Mouse (Mus musculus): Measurements from ENCODE around the gene Sf3b6. TPM values are rescaled to one million over a fixed set of nuclear protein-coding genes. Genes with fewer than 3 reads are reported as not detected.
"Not testable (repeated sequence)": the region's sequence is repeated elsewhere in the genome, so short reads cannot be mapped to it uniquely, and the experiment has no call there.

Gene Sf3b6
- polyA plus RNA-seq, 1 experiment, result not detected

- TF ChIP-seq CTCF (IDR thresholded peaks at IDR 0.05; ENCODE audit: insufficient read depth, low read depth, low read length) (no peak), POLR2A (IDR thresholded peaks at IDR 0.05; ENCODE audit: insufficient read depth, low read depth, low read length) (no peak)
- Histone ChIP-seq H3K27ac (ENCODE audit: insufficient read depth, low read depth, low read length) (no peak overlapping the region), H3K4me3 (ENCODE audit: insufficient read depth, low read depth, low read length) (no peak overlapping the region), H3K4me1 (ENCODE audit: control insufficient read depth, insufficient read depth, low read length) (no peaks in the 10 kb centered on the region)
- 59% methylated on average over 5 of the region's 5 CpGs for WGBS
Measured at GRCm38 (mm10) chr12:4783598-4783997, 33.7 kb upstream of the Sf3b6 start.

GRCm38 (mm10) chr12:4784466-4784865 lies 32.9 kb upstream of the Sf3b6 start:
- no peak for TF ChIP-seq CTCF (IDR thresholded peaks at IDR 0.05; ENCODE audit: insufficient read depth, low read depth, low read length)
- no peak for TF ChIP-seq POLR2A (IDR thresholded peaks at IDR 0.05; ENCODE audit: insufficient read depth, low read depth, low read length)
- no peaks in the 10 kb centered on the region for H3K4me1 ChIP-seq (ENCODE audit: control insufficient read depth, insufficient read depth, low read length)
- H3K27ac ChIP-seq (ENCODE audit: insufficient read depth, low read depth, low read length), result no peak overlapping the region
- WGBS, result 76% methylated on average over 2 of the region's 2 CpGs
- H3K4me3 ChIP-seq (ENCODE audit: insufficient read depth, low read depth, low read length), result no peak overlapping the region

- H3K27ac ChIP-seq (ENCODE audit: insufficient read depth, low read depth, low read length); H3K4me3 ChIP-seq (ENCODE audit: insufficient read depth, low read depth, low read length); H3K4me1 ChIP-seq (ENCODE audit: control insufficient read depth, insufficient read depth, low read length): not testable (repeated sequence)
- 95% methylated on average over 25 of the region's 25 CpGs for WGBS
Measured at GRCm38 (mm10) chr12:4788128-4788527, 29.2 kb upstream of the Sf3b6 start.

GRCm38 (mm10) chr12:4793718-4794117 lies 23.6 kb upstream of the Sf3b6 start:
- H3K4me3 ChIP-seq (ENCODE audit: insufficient read depth, low read depth, low read length), result no peak overlapping the region
- H3K4me1 ChIP-seq (ENCODE audit: control insufficient read depth, insufficient read depth, low read length), result no peaks in the 10 kb centered on the region
- TF ChIP-seq POLR2A (IDR thresholded peaks at IDR 0.05; ENCODE audit: insufficient read depth, low read depth, low read length) (no peak), CTCF (IDR thresholded peaks at IDR 0.05; ENCODE audit: insufficient read depth, low read depth, low read length) (no peak)
- WGBS, result 84% methylated on average over 1 of the region's 1 CpGs
- H3K27ac ChIP-seq (ENCODE audit: insufficient read depth, low read depth, low read length), result no peak overlapping the region

- not testable (repeated sequence) for H3K4me1 ChIP-seq (ENCODE audit: control insufficient read depth, insufficient read depth, low read length); H3K4me3 ChIP-seq (ENCODE audit: insufficient read depth, low read depth, low read length); H3K27ac ChIP-seq (ENCODE audit: insufficient read depth, low read depth, low read length)
- 77% methylated on average over 6 of the region's 6 CpGs for WGBS
Measured at GRCm38 (mm10) chr12:4797471-4797870, 19.9 kb upstream of the Sf3b6 start.

GRCm38 (mm10) chr12:4811036-4811435 lies 6.3 kb upstream of the Sf3b6 start:
- no peak overlapping the region for H3K27ac ChIP-seq (ENCODE audit: insufficient read depth, low read depth, low read length)
- H3K4me1 ChIP-seq (ENCODE audit: control insufficient read depth, insufficient read depth, low read length), result no peaks in the 10 kb centered on the region
- no peak overlapping the region for H3K4me3 ChIP-seq (ENCODE audit: insufficient read depth, low read depth, low read length)
- TF ChIP-seq CTCF (IDR thresholded peaks at IDR 0.05; ENCODE audit: insufficient read depth, low read depth, low read length) (no peak), POLR2A (IDR thresholded peaks at IDR 0.05; ENCODE audit: insufficient read depth, low read depth, low read length) (no peak)
- WGBS, result 77% methylated on average over 4 of the region's 4 CpGs

- no peak for TF ChIP-seq POLR2A (IDR thresholded peaks at IDR 0.05; ENCODE audit: insufficient read depth, low read depth, low read length)
- no peak for TF ChIP-seq CTCF (IDR thresholded peaks at IDR 0.05; ENCODE audit: insufficient read depth, low read depth, low read length)
- Histone ChIP-seq H3K27ac (ENCODE audit: insufficient read depth, low read depth, low read length) (no peak overlapping the region), H3K4me1 (ENCODE audit: control insufficient read depth, insufficient read depth, low read length) (no peaks in the 10 kb centered on the region), H3K4me3 (ENCODE audit: insufficient read depth, low read depth, low read length) (no peak overlapping the region)
- 66% methylated on average over 3 of the region's 3 CpGs for WGBS
Measured at GRCm38 (mm10) chr12:4811705-4812104, 5.6 kb upstream of the Sf3b6 start.

- Histone ChIP-seq H3K27ac (ENCODE audit: insufficient read depth, low read depth, low read length) (no peak overlapping the region), H3K4me1 (ENCODE audit: control insufficient read depth, insufficient read depth, low read length) (no peaks in the 10 kb centered on the region), H3K4me3 (ENCODE audit: insufficient read depth, low read depth, low read length) (no peak overlapping the region)
- TF ChIP-seq POLR2A (IDR thresholded peaks at IDR 0.05; ENCODE audit: insufficient read depth, low read depth, low read length) (no peak), CTCF (IDR thresholded peaks at IDR 0.05; ENCODE audit: insufficient read depth, low read depth, low read length) (no peak)
- 65% methylated on average over 4 of the region's 4 CpGs for WGBS
Measured at GRCm38 (mm10) chr12:4813636-4814035, 3.7 kb upstream of the Sf3b6 start.

- peak overlapping the region; percentile 97 for H3K4me3 ChIP-seq (ENCODE audit: insufficient read depth, low read depth, low read length)
- TF ChIP-seq POLR2A (IDR thresholded peaks at IDR 0.05; ENCODE audit: insufficient read depth, low read depth, low read length) (no peak), CTCF (IDR thresholded peaks at IDR 0.05; ENCODE audit: insufficient read depth, low read depth, low read length) (no peak)
- 6% methylated on average over 24 of the region's 24 CpGs for WGBS
- no peak overlapping the region for H3K27ac ChIP-seq (ENCODE audit: insufficient read depth, low read depth, low read length)
- peaks cover 4% of the 10 kb centered on the region for H3K4me1 ChIP-seq (ENCODE audit: control insufficient read depth, insufficient read depth, low read length)
Measured at GRCm38 (mm10) chr12:4816680-4817360, 524 bp upstream of the Sf3b6 start.

GRCm38 (mm10) chr12:4827256-4827655 lies 9.9 kb downstream of the Sf3b6 start:
- Histone ChIP-seq H3K4me1 (ENCODE audit: control insufficient read depth, insufficient read depth, low read length) (no peaks in the 10 kb centered on the region), H3K4me3 (ENCODE audit: insufficient read depth, low read depth, low read length) (no peak overlapping the region), H3K27ac (ENCODE audit: insufficient read depth, low read depth, low read length) (no peak overlapping the region)
- 80% methylated on average over 3 of the region's 3 CpGs for WGBS
- TF ChIP-seq CTCF (IDR thresholded peaks at IDR 0.05; ENCODE audit: insufficient read depth, low read depth, low read length) (no peak), POLR2A (IDR thresholded peaks at IDR 0.05; ENCODE audit: insufficient read depth, low read depth, low read length) (no peak)
